Mouse (Mus musculus) spleen, adult 2 months (tissue): Measurements from ENCODE around the gene Fbxl17. TPM values are rescaled to one million over a fixed set of nuclear protein-coding genes. Genes with fewer than 3 reads are reported as not detected.

Experiments used
- DNase-seq, 2 experiments: peaks; one replicate each; pipeline versions ENCODE4 v3.0.0 to v3.0.0-alpha.2; 2012 to 2021; ENCODE audit warnings: low spot score in 2 of 2, low read depth in 1 of 2
- H3K27ac ChIP-seq: fragments of 200-500 bp; 2 replicates; pipeline ENCODE4 v1.5.1; 2012; ENCODE audit warnings: low read length, inconsistent platforms; ENCODE audit not compliant: insufficient read depth
- H3K27me3 ChIP-seq: fragments of 200-500 bp; 2 replicates; pipeline ENCODE4 v1.6.1; 2012; ENCODE audit warnings: mild to moderate bottlenecking, moderate library complexity, low read length, inconsistent platforms; ENCODE audit not compliant: control insufficient read depth, insufficient read depth
- H3K36me3 ChIP-seq: fragments of 200-500 bp; 2 replicates; pipeline ENCODE4 v1.6.1; 2012; ENCODE audit warnings: mild to moderate bottlenecking, low read length, inconsistent platforms; ENCODE audit not compliant: control insufficient read depth, insufficient read depth
- H3K4me1 ChIP-seq: fragments of 200-500 bp; 2 replicates; pipeline ENCODE4 v1.6.1; 2011; ENCODE audit warnings: inconsistent platforms; ENCODE audit not compliant: control insufficient read depth, insufficient read depth, insufficient read length
- H3K4me3 ChIP-seq: fragments of 200-500 bp; 2 replicates; pipeline ENCODE4 v1.5.1; 2011; ENCODE audit warnings: mild to moderate bottlenecking, inconsistent platforms; ENCODE audit not compliant: insufficient read depth, insufficient read length; ENCODE audit errors: extremely low read depth
- CTCF ChIP-seq: fragments of 200-500 bp; IDR thresholded peaks from 2 replicates; pipeline ENCODE4 v1.5.1; 2011; ENCODE audit warnings: mild to moderate bottlenecking, inconsistent platforms; ENCODE audit not compliant: insufficient read depth, insufficient read length, insufficient replicate concordance; ENCODE audit errors: extremely low read depth
- POLR2A ChIP-seq: fragments of 200-500 bp; IDR thresholded peaks from 2 replicates; pipeline ENCODE4 v1.6.1; 2011; ENCODE audit warnings: low read depth, low read length, inconsistent platforms
- WGBS: fragments of 180-500 bp; shearing (Covaris S2); methylation state at CpG from one replicate; pipeline ENCODE4 v1.1.7; 2018; 5-methylcytosine and 5-hydroxymethylcytosine counted together
- polyA plus RNA-seq: library from polyadenylated mRNA; depleted of rRNA; stranded (reverse); fragments of >200 nt; gene quantifications from 2 replicates; pipeline ENCODE4 v1.2.3, GENCODE M21; 2012

The Fbxl17 gene
- polyA plus RNA-seq, 1 experiment: 4.7 TPM

DNA sequence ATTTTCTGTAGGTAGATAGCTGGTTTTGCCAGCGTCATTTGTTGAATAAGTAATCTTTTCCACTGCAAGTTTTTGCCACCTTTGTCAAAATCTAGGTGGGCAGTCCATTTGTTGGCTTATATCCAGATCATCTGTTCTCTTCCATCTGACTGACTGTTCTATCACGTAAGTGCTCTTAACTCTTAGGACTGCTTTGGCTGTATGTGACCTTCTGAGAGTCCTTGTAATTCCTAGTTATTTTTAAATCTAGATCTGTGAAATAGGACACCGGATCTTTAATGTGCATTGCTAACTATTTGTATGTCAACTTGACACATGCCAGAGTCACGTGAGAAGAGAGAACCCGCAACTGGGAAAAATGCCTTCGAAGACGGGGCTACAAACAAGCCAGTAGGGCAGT, 37.3 kb downstream of the Fbxl17 start:
- Histone ChIP-seq H3K4me1 (no peaks in the 10 kb centered on the region), H3K27ac (no peak overlapping the region), H3K36me3 (peaks cover under 1% of the 10 kb centered on the region; the same call in 1 of the 2 replicates), H3K27me3 (no peaks in the 10 kb centered on the region), H3K4me3 (no peak overlapping the region)
- DNase-seq: no peak
- 87% methylated on average over 7 of the region's 7 CpGs for WGBS
- TF ChIP-seq CTCF: no peak
- TF ChIP-seq POLR2A: no peak

DNA sequence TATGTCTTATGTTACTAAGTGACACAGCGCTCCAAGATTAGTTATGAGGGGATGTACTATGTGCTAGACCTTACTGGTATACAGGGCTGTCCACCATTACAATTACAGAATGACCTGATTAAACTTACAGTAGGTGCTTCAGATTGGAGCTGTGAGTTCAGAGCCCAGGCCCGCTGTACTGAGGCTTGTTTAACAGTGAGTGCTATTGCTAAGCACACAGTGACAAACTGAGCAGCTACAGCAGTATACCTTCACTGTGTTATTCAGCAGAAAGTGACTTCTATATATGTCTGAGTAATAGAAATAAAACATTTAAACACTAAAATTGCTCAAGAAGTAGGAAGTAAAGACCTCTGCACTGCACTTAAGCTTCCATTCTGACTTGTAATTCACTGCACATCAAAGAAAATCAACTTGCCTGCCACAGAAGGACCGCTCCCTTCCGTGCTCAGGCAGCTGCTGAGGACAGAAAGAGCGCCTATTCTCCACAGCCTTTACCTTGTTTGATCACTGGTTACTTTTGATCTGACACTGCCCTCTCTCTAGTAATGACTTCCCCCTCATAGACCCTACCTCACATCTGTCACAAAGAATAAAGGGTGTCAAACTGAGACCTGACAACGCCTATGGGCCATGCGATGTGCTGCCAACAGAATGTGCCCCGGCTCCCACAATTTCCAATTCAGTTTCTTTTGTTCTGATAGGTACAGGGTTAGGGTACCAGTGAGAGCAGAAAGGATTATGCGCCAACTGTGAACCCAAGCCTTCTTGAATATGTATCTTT, 39.9 kb downstream of the Fbxl17 start:
- H3K4me1 ChIP-seq: no peaks in the 10 kb centered on the region
- DNase-seq: no peak
- 89% methylated on average over 9 of the region's 9 CpGs for WGBS
- no peak for TF ChIP-seq CTCF
- TF ChIP-seq POLR2A: no peak
- H3K4me3 ChIP-seq: no peak overlapping the region
- no peaks in the 10 kb centered on the region for H3K27me3 ChIP-seq
- H3K36me3 ChIP-seq: peaks cover 1% of the 10 kb centered on the region; the same call in 1 of the 2 replicates
- H3K27ac ChIP-seq: no peak overlapping the region

DNA sequence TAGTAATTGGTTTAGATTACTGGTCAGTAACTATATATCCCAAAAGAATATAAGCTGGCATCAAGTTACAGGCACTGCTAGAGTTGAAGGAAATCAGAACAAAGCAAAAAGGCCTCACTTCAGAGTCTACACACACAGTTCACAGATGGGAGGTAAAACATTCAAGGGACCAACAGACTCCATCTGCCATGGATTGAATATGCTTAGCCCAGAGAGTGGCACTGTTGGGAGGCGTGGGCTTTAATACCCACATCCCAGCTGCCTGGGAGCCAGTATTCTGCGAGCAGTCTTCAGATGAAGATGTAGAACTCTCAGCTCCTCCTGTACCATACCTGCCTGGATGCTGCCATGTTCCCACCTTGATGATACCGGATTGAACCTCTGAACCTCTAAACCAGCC, 41.8 kb downstream of the Fbxl17 start:
- Histone ChIP-seq H3K27ac (no peak overlapping the region), H3K36me3 (peaks cover 1% of the 10 kb centered on the region; the same call in 1 of the 2 replicates), H3K27me3 (no peaks in the 10 kb centered on the region), H3K4me3 (no peak overlapping the region), H3K4me1 (no peaks in the 10 kb centered on the region)
- WGBS: 94% methylated on average over 3 of the region's 3 CpGs
- TF ChIP-seq CTCF (no peak), POLR2A (no peak)
- DNase-seq: no peak

DNA sequence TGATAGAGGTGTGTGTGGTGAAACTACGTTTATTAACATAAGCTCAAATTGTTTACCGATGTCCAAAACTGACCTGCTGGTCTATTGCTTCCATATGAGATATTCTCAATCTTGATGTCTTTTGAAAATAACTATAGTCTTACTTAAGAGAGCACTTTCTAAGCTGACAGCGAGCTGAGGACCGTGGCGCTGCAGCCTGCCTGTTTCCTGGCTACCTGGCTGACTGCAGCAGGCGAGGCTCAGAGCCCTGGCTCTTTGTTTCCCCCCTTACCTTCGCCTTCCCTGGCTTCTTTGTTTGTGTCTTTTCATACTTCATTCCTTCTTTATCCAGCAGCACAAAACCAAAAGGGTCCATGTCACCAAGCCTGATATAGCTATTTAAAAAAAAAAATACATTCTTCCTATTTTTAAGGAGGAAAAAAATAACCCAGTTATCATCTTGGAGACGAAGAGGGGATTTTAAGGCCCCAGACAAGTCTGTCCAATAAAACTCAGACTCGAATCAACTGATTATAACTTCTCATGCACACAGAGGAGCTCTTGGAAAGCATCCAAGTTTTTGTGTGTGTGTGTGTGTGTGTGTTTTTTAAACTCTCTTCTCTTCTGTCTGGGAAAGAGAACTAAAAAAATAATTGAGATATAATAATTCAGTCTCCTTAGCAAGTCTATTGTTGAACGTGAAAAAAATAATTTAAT, 48.4 kb downstream of the Fbxl17 start:
- H3K27ac ChIP-seq: no peak overlapping the region
- DNase-seq: no peak
- TF ChIP-seq POLR2A (no peak), CTCF (no peak)
- no peaks in the 10 kb centered on the region for H3K27me3 ChIP-seq
- H3K4me3 ChIP-seq: no peak overlapping the region; the same call in 1 of the 2 replicates
- 87% methylated on average over 10 of the region's 10 CpGs for WGBS
- peaks cover 1% of the 10 kb centered on the region; the same call in 1 of the 2 replicates for H3K36me3 ChIP-seq
- no peaks in the 10 kb centered on the region for H3K4me1 ChIP-seq

DNA sequence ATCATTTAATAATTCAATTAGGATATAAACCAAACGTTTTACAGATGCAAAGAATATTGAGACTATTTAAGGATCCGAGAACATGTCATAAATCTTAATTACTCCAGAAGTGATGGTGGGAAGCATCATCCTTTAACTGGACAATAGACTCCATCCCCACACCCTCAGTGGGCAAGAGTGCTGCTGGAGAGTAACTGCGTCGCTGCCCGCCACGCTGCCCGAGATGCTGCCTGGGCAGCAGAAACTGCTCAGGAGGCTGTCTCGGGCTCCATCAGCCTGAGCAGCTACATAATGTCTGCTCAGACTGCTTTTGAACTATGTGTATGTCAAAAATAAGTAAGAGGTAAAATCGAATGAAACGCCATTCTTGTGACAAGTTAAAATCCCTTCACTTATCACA, 52.1 kb downstream of the Fbxl17 start:
- 92% methylated on average over 10 of the region's 10 CpGs for WGBS
- DNase-seq: no peak
- no peak for TF ChIP-seq POLR2A
- no peak for TF ChIP-seq CTCF
- Histone ChIP-seq H3K36me3 (peaks cover 1% of the 10 kb centered on the region; the same call in 1 of the 2 replicates), H3K4me3 (no peak overlapping the region), H3K27ac (no peak overlapping the region), H3K4me1 (no peaks in the 10 kb centered on the region), H3K27me3 (no peaks in the 10 kb centered on the region)

DNA sequence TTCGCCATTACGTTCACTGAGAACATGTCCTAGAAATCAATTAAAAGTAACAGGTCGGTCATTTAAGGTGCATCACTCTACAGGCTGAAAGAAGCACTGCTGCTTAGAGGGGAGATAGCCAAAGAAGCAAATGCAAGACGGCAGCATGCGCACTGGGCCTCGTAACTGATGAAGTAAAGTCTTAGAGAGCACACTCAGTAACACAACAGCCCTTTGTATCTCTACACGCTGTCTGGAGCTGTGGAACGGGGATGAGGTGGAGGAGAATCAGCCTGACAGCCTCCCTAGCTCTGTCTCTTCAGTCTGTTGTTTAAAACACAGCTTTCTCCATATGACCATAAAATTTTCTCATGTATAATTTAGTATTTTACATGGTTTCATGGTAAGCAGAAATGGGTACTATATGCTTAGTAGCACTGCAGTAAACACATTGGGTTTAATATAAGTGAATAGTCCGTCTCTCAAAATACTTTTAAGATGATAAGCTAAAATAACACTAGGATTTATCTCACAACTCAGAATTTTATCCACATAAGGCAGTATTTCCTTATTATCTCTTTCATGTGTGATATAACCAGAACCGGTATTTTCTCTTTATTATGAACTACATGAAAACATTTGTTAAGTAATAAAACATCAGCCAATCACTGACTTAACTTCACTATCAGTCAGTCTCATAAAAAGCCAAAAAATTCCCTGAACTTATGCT, 52.7 kb downstream of the Fbxl17 start:
- Histone ChIP-seq H3K4me3 (no peak overlapping the region), H3K36me3 (peaks cover 1% of the 10 kb centered on the region; the same call in 1 of the 2 replicates), H3K27ac (no peak overlapping the region), H3K4me1 (no peaks in the 10 kb centered on the region), H3K27me3 (no peaks in the 10 kb centered on the region)
- WGBS: 95% methylated on average over 10 of the region's 10 CpGs
- no peak for TF ChIP-seq CTCF
- TF ChIP-seq POLR2A: no peak
- DNase-seq: no peak
